Mouse (Mus musculus) kidney, postnatal 0 days (tissue): ENCODE measurements at regions not wholly inside any gene's neighbourhood (a gene's known extent, or its start where the extent isn't known, plus 50 kb on each side); places are given as distances from the start of the nearest gene placed in this dataset.

ENCODE experiments used
- ATAC-seq: fragments of 200-750 bp; cut with Nextera tagmentation; replicated peaks from 2 replicates; pipeline ENCODE4 v1.8.0; 2017; ENCODE audit warnings: low read depth, moderate number of reproducible peaks, moderate TSS enrichment, moderate library complexity; ENCODE audit not compliant: low FRiP score
- DNase-seq: peaks from one replicate; pipeline ENCODE4 v3.0.0-alpha.2; 2016; ENCODE audit warnings: low spot score
- H3K27ac ChIP-seq: fragments of 300-500 bp; sonication (generic); 2 replicates; pipeline ENCODE4 v1.5.1; 2014; ENCODE audit warnings: mild to moderate bottlenecking
- H3K27me3 ChIP-seq: fragments of 300-500 bp; sonication (generic); 2 replicates; pipeline ENCODE4 v1.6.1; 2014; ENCODE audit warnings: low read length, mixed read lengths; ENCODE audit not compliant: insufficient read depth
- H3K36me3 ChIP-seq: fragments of 300-500 bp; sonication (generic); 2 replicates; pipeline ENCODE4 v1.6.1; 2014; ENCODE audit warnings: low read length, mixed read lengths; ENCODE audit not compliant: insufficient read depth
- H3K4me1 ChIP-seq: fragments of 300-500 bp; sonication (generic); replicated peaks from 2 replicates; pipeline ENCODE4 v1.6.1; 2014; ENCODE audit warnings: antibody characterized with exemption, low read length, mixed read lengths; ENCODE audit not compliant: insufficient read depth
- H3K4me2 ChIP-seq: fragments of 300-500 bp; sonication (generic); 2 replicates; pipeline ENCODE4 v1.6.1; 2014; ENCODE audit warnings: mild to moderate bottlenecking, low read length, moderate library complexity, mixed read lengths
- H3K4me3 ChIP-seq: fragments of 300-500 bp; sonication (generic); replicated peaks from 2 replicates; pipeline ENCODE4 v1.5.1; 2014; ENCODE audit warnings: low read depth, low read length
- H3K9ac ChIP-seq: fragments of 300-500 bp; sonication (generic); 2 replicates; pipeline ENCODE4 v1.6.1; 2014; ENCODE audit warnings: low read depth, low read length
- H3K9me3 ChIP-seq: fragments of 300-500 bp; sonication (generic); replicated peaks from 2 replicates; pipeline ENCODE4 v1.6.1; 2016; ENCODE audit warnings: low read length, inconsistent platforms, mixed read lengths
- CTCF ChIP-seq: IDR thresholded peaks from 2 replicates; pipeline ENCODE4 v1.5.1; 2016; ENCODE audit warnings: antibody characterized with exemption, low read depth, mild to moderate bottlenecking, moderate library complexity
- WGBS: fragments of 180-500 bp; shearing (Covaris S2); extraction: QIAGEN DNeasy Blood & Tissue Kit; methylation state at CpG from one replicate; pipeline ENCODE4 v1.1.7; 2014; 5-methylcytosine and 5-hydroxymethylcytosine counted together

GRCm38 (mm10) chr9:122459491-122459890 is 108.1 kb downstream of the Abhd5 start:
- TF ChIP-seq CTCF: no peak
- Histone ChIP-seq H3K27ac (no peak overlapping the region), H3K27me3 (no peaks in the 10 kb centered on the region), H3K9me3 (no peaks in the 10 kb centered on the region), H3K36me3 (no peaks in the 10 kb centered on the region), H3K4me2 (no peak overlapping the region), H3K9ac (no peak overlapping the region), H3K4me1 (no peaks in the 10 kb centered on the region), H3K4me3 (no peak overlapping the region)
- no peak for ATAC-seq
- WGBS: 79% methylated on average over 6 of the region's 6 CpGs
- no peak for DNase-seq

DNA sequence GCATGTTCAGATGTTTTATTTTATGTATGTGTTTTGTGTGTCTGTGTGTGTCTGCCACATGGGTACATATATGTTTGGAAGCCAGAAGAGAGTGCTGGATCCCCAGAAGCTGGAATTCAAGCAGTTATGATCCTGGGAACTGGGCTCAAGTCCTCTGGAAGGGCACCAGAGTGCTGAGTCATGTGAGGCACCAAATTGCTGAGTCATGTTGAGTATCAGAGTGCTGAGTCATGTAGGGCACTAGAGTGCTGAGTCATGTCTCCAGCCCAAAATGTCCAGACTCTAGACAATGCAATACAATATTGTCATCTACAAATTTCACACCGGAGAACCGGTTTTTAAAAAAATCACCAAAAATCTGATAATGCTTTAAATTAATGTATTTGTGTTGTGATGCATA is 120.1 kb downstream of the Abhd5 start:
- no peak for ATAC-seq
- no peak for DNase-seq
- Histone ChIP-seq H3K27me3 (no peaks in the 10 kb centered on the region), H3K4me3 (no peak overlapping the region), H3K27ac (no peak overlapping the region), H3K4me2 (no peak overlapping the region), H3K9ac (no peak overlapping the region), H3K4me1 (no peaks in the 10 kb centered on the region), H3K9me3 (no peaks in the 10 kb centered on the region), H3K36me3 (no peaks in the 10 kb centered on the region)
- WGBS: 97% methylated on average over 2 of the region's 2 CpGs
- no peak for TF ChIP-seq CTCF

DNA sequence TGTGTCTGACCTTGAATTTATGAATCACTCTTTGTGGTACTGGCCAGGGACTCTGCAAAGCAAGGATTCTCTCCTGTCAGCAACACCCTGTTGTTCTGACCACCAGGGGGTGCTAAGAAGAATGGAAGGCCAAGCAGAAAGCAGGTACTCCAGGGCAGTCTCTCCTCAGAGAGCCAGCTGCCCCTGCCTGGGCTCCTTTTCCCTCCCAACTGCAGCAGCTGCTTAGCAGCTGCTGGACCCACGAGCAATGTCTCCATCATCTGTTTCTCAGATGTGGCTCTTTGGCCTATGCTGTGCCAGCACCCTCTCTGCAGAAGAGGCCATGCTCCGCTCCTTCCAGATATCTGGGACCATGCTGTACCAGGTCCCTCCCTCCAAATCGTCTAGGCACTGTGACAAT is 124.9 kb downstream of the Abhd5 start:
- H3K4me2 ChIP-seq: no peak overlapping the region
- H3K27ac ChIP-seq: no peak overlapping the region
- H3K4me1 ChIP-seq: no peaks in the 10 kb centered on the region
- peak; percentile 74 for TF ChIP-seq CTCF
- H3K27me3 ChIP-seq: no peaks in the 10 kb centered on the region
- H3K9me3 ChIP-seq: no peaks in the 10 kb centered on the region
- no peak for ATAC-seq
- H3K4me3 ChIP-seq: no peak overlapping the region
- WGBS: 57% methylated on average over 3 of the region's 3 CpGs
- no peaks in the 10 kb centered on the region for H3K36me3 ChIP-seq
- H3K9ac ChIP-seq: no peak overlapping the region
- DNase-seq: peak; percentile 30

- DNase-seq: no peak
- H3K4me1 ChIP-seq: no peaks in the 10 kb centered on the region
- ATAC-seq: no peak
- no peaks in the 10 kb centered on the region for H3K9me3 ChIP-seq
- no peak overlapping the region for H3K4me2 ChIP-seq
- H3K4me3 ChIP-seq: no peak overlapping the region
- no peaks in the 10 kb centered on the region for H3K36me3 ChIP-seq
- no peak overlapping the region for H3K9ac ChIP-seq
- WGBS: 82% methylated on average over 5 of the region's 5 CpGs
- no peak for TF ChIP-seq CTCF
- no peaks in the 10 kb centered on the region for H3K27me3 ChIP-seq
- no peak overlapping the region for H3K27ac ChIP-seq
These were observed 135.6 kb downstream of the Abhd5 start for GRCm38 (mm10) chr9:122487001-122487400.

DNA sequence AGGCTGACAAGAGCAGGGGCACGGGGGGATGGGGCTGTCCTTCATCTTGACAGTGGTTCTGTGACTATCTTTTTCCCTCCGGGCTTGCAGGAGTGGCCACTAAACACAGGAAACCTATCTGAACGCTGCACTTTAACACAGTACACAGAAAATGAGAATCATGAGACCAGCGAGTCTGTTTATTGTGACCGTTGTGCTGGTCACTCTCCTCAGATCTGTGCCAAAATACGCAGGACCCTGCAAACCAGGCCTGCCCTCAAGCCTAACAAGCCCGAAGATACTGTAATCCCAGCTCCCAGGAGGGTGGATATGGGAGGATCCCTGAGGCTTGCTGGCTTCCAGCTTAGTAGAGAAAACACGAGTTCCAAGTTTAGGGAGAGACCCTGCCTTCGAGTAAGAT is 143.3 kb downstream of the Abhd5 start:
- Histone ChIP-seq H3K36me3 (no peaks in the 10 kb centered on the region), H3K4me3 (no peak overlapping the region), H3K27ac (no peak overlapping the region), H3K4me1 (no peaks in the 10 kb centered on the region), H3K9me3 (no peaks in the 10 kb centered on the region), H3K27me3 (no peaks in the 10 kb centered on the region), H3K9ac (no peak overlapping the region), H3K4me2 (no peak overlapping the region)
- ATAC-seq (no peak), DNase-seq (no peak)
- no peak for TF ChIP-seq CTCF
- 75% methylated on average over 9 of the region's 9 CpGs for WGBS

DNA sequence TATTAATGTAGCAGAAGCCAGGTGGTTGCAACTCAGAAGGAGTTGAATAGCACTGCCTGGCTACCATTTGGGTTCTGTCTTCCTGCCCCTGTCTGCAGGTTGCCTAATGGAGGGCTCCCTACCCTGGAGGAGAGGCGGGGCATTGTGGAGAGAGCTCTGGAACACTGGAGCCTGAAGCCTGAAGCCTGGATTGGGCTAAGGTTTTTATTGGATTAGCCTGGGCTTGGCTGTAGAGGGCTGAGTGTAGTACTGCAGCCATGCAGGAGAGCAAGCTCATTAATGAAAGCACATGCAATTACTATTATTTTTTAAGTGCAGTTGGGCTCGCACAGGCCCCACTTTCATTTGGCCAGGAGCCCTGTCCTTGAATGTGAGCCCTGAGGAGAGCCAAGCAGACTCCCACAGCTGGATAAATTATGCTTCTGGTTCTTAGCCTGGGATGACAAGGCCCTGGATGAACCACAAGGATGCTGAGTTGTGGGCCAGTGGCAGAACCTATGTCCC is 145.1 kb downstream of the Abhd5 start:
- DNase-seq (no peak), ATAC-seq (no peak)
- H3K27ac ChIP-seq: no peak overlapping the region
- no peaks in the 10 kb centered on the region for H3K9me3 ChIP-seq
- no peaks in the 10 kb centered on the region for H3K36me3 ChIP-seq
- no peak overlapping the region for H3K9ac ChIP-seq
- no peaks in the 10 kb centered on the region for H3K27me3 ChIP-seq
- TF ChIP-seq CTCF: no peak
- H3K4me3 ChIP-seq: no peak overlapping the region
- H3K4me1 ChIP-seq: no peaks in the 10 kb centered on the region
- 69% methylated on average over 2 of the region's 2 CpGs for WGBS
- H3K4me2 ChIP-seq: no peak overlapping the region

DNA sequence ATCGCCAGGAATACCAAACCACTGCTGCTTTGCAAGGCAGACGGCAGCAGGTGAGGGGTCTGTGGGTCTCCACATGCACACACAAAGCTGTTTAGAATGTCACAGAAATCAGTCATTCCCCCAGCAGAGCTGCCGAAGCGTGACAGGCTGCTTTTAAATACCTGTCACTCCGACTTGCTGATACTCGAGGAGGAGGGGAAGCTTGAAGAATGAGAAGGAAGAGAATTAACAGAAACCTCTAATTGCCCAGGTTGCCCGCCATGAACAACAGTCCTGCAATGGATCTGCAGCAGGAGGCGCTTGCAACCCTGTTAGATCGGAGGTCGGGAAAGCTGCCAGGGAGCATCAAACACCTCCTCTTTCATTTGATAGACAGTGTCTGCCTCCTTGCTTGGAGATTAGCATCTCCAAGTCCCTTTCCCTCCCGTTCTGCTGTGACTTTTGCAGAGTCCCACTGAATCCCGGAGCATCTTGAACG is 150.5 kb downstream of the Abhd5 start:
- Histone ChIP-seq H3K9ac (no peak overlapping the region), H3K36me3 (no peaks in the 10 kb centered on the region), H3K27ac (no peak overlapping the region), H3K4me2 (no peak overlapping the region), H3K27me3 (no peaks in the 10 kb centered on the region), H3K4me1 (no peaks in the 10 kb centered on the region), H3K4me3 (no peak overlapping the region), H3K9me3 (no peaks in the 10 kb centered on the region)
- no peak for TF ChIP-seq CTCF
- DNase-seq: no peak
- 29% methylated on average over 13 of the region's 13 CpGs for WGBS
- ATAC-seq: no peak
